Mouse (Mus musculus): ENCODE measurements around the gene Frmd7.

Frmd7 gene

DNA sequence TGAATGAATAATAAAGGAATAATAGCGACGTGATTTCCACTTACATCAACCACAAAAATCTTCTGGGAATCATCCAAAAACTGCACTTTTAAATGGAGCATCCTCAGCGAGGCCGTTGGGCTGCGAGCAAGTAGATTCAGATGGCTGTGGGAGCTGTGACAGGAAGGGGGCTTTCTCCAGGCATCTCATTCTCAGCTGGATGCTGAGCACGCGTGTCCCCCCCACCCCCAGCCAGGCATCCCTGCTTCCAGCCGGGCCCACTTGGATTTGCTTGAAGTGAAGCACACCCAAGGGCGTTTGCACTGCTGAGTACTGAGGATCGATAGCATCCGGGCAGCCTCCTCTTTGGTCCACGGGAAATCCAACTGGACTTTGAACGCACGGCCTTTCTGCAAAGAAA, at the start of gene Frmd7:
Frmd7 (minus strand) TSS at position 101 of the 400 bp plus-strand sequence.
- DNase-seq = no peak

DNA sequence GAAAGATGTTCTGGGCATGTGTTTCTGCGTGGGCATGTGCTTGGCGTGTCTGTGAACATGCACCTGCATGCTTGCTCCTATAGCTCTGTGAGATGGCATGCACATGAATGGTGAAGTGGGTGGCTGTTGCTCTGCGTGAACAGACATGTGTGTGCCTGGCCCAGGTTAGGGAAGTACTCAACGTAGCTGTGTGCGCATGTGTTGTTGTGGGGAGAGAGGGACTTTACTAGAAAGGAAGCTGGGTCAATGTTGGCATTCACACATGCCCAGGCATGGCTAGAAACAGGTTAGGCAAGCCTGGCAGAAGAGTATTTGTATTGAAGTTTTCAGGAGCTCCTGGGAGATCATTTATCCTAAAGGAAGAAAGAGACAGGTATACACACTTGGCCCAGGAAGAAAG, 48.8 kb upstream of the Frmd7 start:
- DNase-seq = no peak

GRCm38 (mm10) chrX:50989940-50990339, 47.4 kb upstream of the Frmd7 start:
- no peak for DNase-seq

DNA sequence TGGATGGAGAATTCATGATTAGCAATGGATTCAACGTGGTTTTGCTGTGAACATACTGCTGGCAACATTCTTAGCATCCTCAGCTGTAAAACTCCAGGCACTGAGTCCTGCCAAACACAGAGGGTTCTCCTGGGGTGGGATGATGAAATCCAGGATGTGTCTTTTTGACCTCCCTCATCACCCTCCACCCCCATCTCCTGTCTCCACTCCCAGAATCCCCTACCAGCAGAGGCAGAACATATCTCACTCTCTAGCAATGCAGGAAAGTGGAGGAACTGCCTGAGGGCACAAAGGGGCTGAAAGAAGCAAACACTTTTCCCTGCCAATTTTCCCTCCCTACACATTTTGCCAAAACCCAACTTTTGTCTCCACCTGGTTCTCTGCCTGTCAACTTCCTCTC, 46.1 kb upstream of the Frmd7 start:
- no peak for DNase-seq

DNA sequence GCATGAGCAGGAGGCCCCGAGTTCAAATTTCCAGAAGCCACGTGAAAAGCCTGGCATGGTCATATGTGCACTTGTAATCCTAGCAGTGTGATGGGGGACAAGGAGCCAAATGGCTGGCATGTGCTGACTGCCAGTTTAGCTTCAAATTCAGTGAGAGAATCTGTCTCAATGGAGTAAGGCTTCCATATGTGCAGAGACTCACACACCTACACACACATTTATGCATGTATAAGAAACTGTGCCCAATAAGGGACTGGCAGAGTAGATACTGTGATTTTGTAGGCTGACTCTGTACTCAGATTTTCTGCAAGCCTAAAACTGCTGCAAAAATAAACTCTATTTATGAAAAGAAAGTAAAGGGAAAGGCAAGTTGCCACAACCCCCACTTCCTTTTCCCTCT, 35.9 kb upstream of the Frmd7 start:
- no peak for DNase-seq

DNA sequence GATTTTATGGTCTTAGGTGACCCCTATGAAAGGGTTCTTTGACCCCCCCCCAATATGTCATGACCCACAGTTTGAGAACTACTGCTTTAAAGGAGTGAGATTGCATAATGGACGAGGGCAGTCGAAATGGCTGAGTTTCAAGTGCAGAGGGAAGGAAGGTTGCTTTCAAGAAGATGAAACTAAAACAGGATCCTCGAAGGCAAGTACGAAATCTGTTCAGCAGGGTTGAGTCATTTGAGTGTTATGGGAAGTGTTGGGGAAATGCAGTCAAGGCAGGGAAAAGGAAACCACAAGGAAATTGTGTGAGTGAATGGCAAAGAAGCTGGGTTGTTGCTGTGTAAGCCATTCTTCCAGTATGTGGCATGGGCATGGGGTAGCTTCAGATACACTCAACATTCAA, 29.6 kb upstream of the Frmd7 start:
- no peak for DNase-seq

DNA sequence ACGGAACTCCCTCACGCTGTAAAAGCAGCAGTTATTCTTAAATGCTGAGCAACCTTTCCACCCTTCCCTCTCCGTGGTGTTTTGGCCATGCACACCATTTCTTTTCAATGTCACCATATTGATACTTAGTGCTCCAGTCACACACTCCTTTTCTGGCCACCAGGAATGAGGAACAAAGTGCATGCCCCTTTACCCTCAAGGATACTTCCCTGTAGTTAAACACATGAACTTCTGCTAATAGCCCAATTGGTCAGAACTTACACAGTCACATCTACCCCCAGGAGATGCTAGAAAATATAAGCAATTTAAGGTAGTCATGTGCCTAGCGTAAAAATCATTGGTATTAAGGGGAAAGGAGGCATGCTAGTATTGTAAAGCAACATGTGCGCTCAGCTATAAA, 27.4 kb upstream of the Frmd7 start:
- DNase-seq = no peak

DNA sequence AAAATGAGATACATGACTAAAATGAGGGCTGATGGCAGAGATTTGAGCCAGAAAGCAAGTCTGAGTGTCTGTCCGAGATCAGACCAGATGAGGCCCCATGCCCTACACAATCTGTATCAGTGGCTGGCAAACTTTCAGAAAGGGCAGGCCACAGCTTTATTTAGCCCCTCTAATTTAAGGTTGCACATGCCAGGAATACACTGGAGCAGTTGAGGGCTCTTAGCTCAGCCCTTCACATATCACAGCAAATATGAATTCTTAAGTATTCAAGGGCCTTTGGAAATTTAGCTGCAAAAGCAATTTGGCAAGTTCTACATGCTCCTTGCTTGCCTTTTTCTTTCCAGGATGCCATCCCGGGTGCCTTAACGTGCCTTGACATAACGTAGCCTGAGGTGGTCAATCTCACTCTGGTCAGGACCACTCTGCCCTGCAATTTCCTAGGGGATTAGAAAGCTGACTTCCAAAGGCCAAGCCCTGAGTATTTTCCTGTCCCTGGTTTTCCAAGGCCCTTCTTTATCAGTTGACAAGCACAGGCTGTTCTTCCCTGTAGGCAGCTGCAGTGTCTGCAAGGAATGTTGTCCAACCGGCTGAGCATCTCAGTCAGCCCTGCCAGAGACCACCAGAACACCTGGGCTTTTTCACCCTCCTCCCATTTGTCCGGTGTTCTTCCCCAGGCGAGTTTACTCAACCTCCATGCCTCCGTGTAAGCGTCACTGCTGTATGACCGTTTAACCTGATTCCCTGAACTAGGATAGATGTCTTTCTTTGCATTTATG, 25.8 kb upstream of the Frmd7 start:
- DNase-seq = no peak

DNA sequence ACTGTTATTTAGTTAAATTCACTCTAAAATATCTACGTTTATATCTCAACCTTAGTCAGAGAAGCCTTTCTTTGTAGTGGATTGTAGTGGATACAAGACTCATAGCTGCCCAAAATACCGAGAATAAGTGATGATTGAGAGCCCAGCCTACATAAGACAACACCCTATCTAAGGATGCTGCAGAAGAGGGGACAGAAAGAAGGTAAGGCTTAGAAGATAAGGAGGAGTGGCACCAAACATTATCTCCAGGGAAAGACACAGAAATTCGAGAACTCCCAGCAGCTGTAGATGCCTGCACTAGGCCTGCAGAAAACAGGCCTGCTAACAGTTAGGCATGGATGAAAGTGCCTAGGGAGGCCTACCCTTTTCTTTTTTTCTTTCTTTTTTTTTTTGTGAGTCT, 22.6 kb upstream of the Frmd7 start:
- no peak for DNase-seq

DNA sequence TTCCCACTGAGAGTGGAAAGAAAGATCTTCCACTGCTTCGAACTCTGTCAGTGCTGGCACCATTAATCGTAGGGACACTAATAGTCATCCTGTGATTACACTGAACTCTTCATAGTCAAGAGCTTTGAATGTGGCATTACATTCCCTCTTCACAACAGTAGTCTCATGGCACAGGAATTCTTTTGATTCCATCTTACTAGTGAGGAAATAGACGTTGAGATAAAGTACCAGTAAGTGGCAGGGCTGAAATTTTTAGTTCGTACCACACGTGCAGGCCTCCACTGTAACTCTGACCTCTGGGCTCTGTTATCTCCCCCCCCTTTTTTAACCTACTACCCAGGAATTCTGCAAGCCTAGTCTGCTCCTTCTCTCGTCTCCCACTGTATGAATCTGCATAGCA, 20.4 kb upstream of the Frmd7 start:
- DNase-seq = no peak

GRCm38 (mm10) chrX:50948633-50949032, 6.1 kb upstream of the Frmd7 start:
- DNase-seq = no peak

- DNase-seq = no peak
Measured at GRCm38 (mm10) chrX:50948116-50948515, 5.6 kb upstream of the Frmd7 start.

GRCm38 (mm10) chrX:50937117-50937516, 5.4 kb downstream of the Frmd7 start:
- DNase-seq = no peak

DNA sequence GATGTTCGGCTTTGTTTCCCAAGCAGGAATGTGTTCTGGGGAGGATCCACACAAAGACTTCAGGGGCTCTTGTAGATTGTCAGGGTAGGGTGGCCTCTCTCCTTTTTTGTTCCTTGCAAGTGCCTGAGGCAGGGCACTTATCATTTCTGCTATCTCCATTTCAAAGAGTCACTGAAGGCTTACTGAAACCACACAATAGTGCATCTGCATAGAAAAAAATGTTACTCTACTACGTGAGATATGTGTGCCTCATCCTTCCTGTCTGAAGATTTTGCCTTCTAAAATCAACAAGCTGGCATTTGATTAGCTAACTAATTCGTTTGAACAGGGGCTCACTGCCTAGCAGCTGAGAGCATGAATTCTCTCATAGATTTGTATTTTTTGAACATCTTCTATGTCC, 12.2 kb downstream of the Frmd7 start:
- DNase-seq = no peak

DNA sequence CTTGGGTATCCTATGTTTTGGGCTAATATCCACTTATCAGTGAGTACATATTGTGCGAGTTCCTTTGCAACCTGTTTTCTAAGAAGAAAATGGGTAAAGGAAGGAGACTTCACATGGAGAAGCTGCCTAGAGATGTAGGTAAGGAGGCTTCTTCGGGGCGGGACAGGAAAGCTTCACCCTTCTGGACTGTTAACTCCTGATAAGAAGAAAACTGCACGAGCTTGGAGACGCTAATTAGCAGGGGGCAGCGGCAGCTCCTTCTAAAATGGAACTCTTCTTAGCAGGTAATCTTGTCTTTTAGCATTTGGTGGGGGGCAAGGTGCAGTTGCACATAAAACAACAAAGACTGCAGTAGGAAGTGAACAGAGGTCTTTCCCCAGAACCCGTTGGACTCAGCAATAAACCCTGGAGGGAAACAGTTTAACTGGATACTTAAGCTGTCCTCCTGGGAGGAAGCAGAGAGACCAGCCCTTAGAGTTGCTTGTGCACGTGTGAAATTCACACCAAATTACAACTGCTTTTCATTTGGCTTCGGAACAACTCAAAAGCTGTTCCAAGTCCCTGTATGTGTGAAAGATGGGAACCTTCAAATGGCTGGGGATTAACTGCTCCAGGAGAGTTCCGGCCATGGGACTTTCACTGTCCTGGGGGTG, 15.5 kb downstream of the Frmd7 start:
- DNase-seq = no peak

GRCm38 (mm10) chrX:50924629-50925364, 17.7 kb downstream of the Frmd7 start:
- peak; percentile 4 to 9 for DNase-seq

DNA sequence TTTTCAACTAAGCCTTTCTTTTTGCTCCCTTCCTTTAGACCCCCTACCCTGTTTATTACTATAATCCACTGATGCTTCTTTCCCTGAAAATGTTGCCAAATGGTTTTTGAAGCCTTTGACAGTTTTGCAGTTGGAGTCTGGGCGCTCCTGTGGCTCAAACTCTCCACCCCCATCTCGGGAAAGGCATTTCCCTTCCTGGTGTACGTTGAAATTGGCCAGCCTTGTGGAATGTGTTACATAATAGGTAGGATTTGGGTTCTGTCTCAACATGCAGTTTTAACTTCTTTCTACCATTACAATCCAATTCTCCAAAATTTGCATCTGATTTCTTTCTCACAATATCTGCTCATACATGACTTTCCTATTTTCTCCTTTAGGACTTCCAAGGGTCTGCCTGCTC, 23.8 kb downstream of the Frmd7 start:
- no peak for DNase-seq

DNA sequence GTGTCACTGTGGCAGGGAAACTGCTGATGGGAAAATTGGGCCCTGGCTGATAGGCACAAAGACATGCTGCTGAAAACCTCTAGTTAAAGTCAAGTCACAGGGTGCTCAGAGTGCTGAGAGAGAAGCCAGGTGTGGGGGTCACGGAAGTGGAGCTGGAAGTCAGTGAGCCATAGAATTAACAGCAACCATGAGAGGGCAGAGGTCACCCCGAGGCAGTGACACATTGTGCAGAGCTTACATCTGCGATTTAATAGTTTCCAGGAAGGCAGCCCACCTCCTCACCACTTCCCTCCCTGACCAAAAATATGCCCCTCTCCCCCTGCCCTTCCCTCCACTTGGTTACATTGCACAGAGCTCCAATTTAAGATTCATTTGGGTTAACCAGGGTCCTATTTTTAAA, 25.1 kb downstream of the Frmd7 start:
- DNase-seq = no peak

DNA sequence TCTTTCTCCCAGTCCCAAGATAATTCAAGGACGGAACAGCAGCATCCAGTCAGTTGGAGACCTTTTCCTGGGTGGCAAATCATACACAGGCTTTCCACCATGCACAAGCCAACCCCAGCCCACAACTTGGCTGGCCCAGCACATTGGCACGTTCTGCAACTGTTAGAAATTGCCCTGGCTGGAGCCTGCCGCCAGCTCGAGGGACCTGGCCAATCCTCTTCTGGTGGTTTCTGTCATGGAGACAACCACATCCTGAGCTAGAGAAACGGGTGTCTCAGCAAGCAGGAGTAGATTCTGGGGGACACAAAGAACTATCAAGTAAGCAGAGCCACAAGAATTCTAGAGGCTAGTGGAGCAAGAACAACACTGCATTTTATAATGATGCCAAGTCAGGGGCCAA, 32.6 kb downstream of the Frmd7 start:
- DNase-seq = no peak

DNA sequence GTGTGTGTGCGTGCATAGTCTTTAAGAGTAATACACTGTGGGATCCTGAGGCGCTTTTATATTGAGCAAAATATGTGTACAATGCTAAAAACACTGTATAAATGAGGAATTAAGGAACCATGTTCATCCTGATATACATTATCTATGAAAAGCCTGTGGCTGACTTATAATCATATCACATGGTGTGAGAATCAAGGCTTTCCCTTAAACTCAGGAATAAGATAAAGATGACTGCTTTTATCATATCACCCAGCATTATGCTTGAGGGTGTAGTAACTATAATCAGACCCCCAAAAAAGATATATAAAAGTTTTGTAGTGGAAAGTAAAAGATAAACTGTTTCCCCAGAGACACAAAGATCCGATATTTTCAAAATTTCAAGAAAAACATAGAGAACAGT, 39.0 kb downstream of the Frmd7 start:
- no peak for DNase-seq

- no peak for DNase-seq
Measured at GRCm38 (mm10) chrX:50887999-50888398, 54.5 kb downstream of the Frmd7 start.

DNA sequence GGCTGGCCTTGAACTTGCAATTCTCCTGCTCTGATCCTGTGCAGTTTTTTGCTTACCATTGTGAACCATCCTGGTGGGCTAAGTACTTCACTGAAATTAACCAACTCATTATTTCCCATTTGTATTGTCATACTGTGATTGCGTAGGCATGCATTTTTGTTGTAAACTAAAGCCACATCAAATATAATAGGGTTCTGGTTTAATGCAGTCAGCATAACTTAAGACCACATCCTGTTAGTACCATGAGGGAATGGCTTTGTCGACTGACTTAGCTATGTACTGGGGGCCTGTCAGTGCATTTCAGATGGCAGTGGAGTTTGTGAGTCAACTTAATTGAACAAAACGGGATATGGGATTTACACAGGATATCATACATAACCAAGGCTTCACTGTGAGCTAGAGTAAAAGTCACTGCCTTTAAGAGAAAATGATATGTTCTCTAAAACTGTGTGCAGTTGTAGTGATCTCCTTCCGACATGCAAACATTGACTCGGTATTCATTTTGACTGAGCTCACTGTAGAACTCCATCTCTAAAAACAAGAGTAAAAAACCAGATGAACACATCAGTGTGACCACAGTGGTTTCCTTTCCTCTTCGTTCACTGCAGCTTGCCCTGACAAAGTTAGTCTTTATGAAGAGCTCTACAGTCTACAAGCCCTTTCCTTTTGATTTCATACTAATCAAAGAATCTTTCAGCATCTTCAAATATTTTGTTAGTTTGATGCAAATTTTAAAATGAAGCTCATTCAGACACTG, 68.1 kb downstream of the Frmd7 start:
- DNase-seq = no peak

GRCm38 (mm10) chrX:50864734-50865133, 77.8 kb downstream of the Frmd7 start:
- no peak for DNase-seq

All from thymus, postnatal 36 days (tissue).